Mouse (Mus musculus): ENCODE measurements around the gene Clcn6.
"Not testable (repeated sequence)": the region's sequence is repeated elsewhere in the genome, so short reads cannot be mapped to it uniquely, and the experiment has no call there.

Clcn6 gene

DNA sequence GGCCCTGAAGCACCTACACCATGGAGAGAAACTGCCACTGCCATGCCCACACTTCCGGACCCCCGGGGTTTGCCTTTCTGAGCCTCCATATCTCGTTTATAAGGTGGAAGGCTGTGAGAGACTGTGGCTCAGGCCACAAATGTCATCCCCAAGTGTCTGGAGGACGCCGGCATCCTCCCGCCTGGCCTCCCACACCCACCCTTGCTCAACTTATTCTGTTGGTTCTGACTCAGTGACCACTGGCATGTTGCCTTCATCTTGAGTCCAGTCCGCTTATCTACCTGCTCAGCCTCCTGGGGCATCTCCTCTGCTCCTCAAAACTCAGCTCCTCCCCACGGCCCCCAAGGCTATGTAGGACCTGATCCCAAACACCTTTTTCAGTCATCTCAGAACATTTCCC lies 28.7 kb upstream of the Clcn6 start:
- no peak for ATAC-seq (ENCODE audit: insufficient number of reproducible peaks, low FRiP score, low TSS enrichment)

DNA sequence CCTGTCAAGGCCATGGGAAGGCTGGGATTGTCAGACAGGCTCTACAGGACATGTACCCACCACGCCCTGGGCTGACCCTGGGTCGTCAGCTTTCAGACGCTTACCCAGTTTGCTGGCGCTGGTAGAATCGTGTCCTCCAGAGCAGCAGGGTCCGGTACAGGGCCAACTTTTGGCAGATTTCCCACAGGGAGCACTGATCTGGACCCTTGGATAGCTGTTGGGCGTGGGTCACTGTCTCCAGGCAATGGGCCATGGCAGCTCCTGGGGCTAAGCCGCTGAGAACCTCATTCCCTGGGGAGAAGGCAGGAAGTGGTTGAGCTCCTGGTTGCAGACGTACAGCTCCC lies 27.8 kb upstream of the Clcn6 start:
- ATAC-seq (ENCODE audit: insufficient number of reproducible peaks, low FRiP score, low TSS enrichment), result no peak

DNA sequence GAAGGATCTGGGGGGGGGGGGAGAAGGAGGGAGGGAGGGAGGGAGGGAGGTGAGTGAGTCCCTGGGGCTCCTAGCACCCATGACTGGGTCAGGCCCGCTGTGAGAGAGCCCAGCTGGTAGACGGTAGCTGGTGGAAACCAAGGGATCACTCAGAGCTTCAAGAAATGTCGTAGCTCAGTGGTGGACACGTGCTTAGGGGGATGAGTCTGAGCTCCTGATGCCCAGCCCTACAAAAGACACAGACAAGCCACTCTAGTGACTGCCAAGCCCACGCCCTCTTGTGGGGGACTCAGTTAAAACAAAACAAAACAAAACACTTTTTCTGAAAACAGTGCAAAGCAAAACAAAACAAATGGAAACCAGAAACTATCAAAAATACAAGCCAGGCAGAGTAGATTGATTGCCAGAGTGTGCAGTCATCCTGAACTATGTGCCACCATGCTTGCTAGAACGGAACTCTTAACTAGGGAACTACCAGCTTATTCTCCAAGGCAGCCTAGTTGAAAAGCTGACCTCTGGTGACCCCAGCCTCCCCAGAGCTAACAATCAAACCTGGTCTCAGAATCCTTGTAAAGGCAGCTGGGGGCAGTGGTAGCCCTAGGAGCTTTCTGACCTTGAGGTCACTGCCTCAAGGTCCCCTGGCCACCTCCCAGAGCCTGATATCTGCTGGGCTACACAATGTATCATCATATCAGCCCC lies 27.2 kb upstream of the Clcn6 start:
- ATAC-seq (ENCODE audit: insufficient number of reproducible peaks, low FRiP score, low TSS enrichment), result no peak

DNA sequence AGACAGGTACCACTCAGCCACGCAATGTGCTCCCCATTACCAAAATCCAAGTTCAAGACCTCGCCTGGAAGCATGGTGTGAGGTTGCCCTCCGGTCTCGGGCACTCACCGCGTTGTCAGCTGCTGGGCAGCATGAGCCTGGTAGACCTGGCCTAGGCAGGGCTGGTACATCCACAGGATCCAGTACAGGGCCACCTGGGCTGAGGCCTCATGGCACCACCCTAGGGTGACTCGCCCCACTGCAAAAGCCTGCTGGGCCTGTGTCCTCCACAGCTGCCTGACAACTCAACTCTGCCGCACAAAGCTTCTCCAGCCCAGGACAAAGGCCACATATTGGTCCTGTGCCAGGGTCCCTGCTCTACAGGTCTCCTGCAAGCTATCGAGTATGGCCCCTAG lies 22.5 kb upstream of the Clcn6 start:
- no peak for ATAC-seq (ENCODE audit: insufficient number of reproducible peaks, low FRiP score, low TSS enrichment)

DNA sequence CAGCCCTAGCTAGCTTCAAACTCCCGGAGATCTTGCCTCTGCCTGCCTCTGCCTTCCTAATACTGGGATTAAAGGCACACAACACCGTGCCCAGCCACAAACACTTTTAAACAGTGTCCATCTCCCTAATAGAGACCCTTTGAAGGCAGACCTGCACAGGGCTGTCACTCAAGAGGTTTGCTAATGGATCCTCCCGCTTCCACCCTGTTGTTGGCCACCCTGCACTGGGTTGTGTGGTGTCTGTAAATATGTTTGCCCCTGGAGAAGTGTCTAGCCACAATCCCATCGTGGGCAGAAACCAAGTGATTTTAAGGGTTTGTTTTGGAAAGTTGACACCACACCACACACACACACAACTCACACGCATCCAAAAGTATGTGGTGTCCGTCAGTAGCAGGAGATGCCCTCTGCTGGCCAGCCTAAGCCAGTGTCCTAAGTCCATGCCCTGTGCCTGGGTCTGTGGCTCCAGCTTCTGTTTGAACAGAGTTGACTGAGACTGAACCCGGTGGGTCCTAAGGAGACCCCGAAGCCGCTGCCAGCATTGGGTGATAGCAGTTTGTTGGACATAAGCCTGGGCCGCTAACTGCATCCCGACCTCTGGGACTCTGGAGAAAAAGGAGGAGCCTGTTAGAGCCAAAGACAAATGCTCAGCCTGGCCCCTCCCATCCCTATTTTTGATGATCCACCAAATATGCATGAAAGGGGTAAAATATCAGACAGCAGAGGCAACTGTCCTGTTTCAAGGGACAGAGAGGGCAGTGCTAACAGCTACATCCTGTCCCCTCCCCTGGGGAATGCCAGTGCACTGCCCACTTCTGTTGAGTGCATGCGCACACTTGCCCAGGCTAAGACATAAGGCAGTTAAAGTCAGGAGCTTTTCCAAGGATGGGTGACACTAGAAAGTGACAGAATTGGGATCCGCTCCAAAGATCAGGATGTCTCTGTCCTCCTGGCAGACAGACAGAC lies 21.8 kb upstream of the Clcn6 start:
- no peak for ATAC-seq (ENCODE audit: insufficient number of reproducible peaks, low FRiP score, low TSS enrichment)

DNA sequence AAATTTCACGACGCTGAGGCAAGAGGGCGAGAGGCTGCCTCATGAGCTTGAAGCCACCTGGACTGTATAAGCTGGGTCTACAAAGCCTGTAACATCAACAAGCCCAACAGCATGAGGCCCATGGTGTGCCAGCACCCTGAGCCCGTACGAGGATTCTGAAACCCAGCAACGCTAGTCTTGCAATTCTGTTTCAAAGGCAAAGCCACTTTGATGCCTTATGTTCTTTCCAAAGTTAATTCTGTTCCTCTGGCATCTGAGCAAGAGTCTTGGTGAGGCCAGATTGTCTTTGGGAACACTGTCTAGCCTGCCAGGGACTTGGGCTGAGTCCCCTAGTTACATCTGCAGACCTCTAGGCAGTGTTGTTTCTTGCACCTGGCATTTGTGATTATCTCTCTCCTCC lies 20.4 kb upstream of the Clcn6 start:
- ATAC-seq (ENCODE audit: insufficient number of reproducible peaks, low FRiP score, low TSS enrichment), result no peak

DNA sequence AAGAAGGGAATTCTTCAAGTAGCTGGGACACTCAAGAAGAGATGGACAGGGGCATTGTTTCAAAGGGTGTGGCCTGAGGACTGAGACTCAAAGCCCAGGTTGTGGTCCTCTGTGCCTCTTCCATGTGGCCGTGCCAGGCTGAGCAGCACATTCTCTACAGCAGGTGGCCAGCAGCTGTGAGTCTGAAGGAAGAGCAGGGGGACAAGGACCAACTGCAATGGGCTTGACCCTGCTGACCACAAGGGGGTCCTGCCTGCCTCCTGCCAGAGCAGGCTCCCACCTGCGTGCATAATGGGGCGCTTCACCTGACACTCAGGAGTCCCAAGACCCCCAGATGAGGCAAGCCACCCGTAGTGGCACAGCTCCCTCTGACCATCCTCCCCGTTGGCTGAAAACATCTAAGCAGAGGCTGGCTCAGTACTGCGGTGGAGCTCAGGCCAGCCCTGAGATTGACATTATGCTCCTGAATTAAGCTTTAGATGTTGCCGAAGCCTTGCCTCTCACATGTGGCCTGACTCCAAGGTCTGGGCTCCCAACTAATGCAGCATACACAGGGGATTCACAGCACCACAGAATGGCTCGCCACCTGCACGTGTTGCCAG lies 19.7 kb upstream of the Clcn6 start:
- no peak for ATAC-seq (ENCODE audit: insufficient number of reproducible peaks, low FRiP score, low TSS enrichment)

DNA sequence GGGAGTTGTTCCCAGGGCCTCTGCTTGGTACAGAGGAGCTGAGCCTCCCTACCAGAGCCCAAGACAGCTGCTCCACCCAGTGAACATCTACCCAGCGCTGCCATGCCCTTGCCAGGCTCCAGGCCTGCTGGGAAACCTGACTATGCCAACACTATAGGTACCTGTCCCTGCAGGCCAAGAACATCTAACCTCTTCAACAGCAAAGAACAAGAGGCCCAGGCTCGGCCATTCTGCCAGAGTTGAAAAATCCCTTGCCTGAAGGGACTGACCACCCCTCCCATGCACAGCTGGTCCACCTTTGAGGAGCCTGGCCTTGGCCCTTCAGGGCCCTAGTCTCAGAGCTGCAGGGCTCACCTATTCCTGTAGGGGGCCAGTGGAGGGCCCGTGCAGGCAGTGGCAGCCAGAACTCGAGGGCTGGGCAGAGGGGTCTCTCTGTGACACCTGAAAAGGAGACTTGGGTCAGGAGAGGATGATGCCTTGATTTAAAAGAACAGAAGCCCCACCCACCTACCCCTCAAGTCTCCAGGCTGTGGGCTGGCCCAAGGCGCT lies 19.1 kb upstream of the Clcn6 start:
- ATAC-seq (ENCODE audit: insufficient number of reproducible peaks, low FRiP score, low TSS enrichment), result no peak

DNA sequence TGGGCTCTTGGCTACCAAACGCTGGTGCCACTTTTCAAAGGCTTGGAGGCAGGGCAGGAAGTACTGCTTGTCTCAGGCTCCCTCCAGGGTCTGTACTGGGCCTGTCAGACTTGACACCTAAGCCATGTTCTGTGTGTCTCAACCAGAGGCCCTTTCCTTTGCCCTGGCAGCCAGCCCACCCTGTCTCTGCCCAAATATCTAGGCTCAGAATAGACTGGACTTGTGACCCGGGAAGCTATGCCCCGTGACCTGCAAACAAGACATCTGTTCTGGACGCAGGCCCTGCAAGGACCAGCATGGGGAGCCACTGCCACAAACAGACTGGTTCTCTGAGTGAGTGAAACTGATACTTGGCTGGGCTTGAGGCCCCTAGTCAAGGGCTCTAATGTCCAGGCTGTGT lies 18.2 kb upstream of the Clcn6 start:
- ATAC-seq (ENCODE audit: insufficient number of reproducible peaks, low FRiP score, low TSS enrichment), result no peak

DNA sequence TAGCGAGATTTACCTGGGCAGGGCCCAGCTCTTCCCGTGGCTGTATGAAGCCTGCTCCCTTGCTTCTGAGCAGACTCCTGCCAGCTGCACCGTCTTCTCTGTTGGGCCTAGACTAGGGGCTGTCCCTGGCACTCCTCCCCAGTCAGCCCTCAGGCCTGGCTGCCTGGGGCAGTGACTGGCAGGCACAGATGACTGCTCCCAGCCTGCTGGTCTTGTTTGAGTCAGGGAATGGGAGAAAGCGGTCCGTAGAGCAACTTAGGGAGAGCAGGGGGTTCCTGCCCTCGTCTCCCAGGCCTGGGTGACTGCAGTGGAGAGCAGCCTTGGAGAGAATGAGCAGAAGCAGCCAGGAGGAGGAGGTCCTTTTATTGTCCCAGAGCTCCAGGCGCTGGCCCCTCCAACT lies 17.6 kb upstream of the Clcn6 start:
- ATAC-seq (ENCODE audit: insufficient number of reproducible peaks, low FRiP score, low TSS enrichment), result no peak

DNA sequence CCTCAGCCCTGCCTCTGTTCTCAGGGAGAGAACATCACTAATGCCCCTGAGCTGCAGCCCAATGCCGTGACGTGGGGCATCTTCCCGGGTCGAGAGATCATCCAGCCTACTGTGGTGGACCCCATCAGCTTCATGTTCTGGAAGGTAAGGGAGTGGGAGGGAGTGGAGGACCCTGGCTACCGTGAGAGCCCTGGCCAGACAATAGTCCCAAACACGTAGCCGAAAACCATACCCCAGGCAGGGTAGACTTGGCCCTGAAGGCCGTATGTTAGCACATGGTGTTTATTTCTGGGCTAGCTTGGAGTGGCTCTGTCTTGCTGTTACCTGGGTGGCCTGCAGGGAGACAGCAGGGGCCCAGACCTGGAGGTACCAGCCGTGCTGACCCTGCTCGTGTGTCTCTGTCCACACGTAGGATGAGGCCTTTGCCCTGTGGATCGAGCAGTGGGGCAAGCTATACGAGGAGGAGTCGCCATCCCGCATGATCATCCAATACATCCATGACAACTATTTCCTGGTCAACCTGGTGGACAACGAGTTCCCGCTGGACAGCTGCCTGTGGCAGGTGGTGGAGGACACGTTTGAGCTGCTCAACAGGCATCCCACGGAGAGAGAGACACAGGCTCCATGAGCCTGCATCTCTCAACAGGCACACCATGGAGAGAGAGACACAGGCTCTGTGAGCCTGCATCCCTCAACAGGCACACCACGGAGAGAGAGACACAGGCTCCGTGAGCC lies 16.5 kb upstream of the Clcn6 start:
- ATAC-seq (ENCODE audit: insufficient number of reproducible peaks, low FRiP score, low TSS enrichment), result 0 out of 2 replicates have a peak, but pooled peaks have one; percentile 41

DNA sequence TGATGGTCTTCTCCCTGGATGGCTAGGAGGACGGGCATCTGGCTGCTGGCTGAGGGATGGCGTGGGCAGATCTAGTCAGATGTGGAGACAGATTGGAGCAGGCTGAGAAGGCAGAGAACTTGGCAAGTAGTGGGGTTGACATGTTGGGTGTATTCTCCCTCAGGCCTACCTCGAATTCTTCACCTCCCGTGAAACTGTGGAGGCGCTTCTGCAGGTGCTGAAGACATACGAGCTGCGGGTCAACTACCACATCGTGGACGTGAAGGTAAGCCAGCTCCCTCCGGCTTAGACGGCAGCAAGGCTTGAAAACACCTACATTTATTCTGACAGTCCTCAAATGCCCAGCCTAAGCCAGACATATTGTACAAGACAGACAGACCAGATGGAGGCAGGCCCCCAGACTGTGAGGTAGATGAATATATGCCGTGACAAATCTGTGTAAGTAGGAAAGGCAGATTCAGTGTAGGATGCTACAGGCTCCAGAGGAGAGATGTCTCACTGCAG lies 14.8 kb upstream of the Clcn6 start:
- ATAC-seq (ENCODE audit: insufficient number of reproducible peaks, low FRiP score, low TSS enrichment), result no peak

DNA sequence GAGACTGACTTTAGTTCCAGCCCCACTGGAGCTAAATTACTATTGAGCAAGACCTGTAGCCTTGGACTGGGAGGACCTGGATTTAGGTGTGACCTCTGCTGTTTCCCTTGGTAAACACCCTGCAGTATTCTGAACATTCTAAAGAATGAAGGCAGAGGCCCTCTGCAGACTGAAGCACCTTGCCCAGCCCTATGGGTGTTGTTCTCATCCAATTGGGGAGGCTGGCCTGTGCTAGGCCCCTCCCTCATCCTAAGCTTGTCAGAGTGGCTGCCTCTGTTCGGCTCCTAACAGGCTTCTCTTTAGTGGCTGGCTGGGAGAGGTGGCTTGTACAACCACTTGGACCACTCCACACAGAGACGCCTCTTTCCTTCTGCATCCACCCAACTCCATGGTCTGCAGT lies 14.4 kb upstream of the Clcn6 start:
- no peak for ATAC-seq (ENCODE audit: insufficient number of reproducible peaks, low FRiP score, low TSS enrichment)

DNA sequence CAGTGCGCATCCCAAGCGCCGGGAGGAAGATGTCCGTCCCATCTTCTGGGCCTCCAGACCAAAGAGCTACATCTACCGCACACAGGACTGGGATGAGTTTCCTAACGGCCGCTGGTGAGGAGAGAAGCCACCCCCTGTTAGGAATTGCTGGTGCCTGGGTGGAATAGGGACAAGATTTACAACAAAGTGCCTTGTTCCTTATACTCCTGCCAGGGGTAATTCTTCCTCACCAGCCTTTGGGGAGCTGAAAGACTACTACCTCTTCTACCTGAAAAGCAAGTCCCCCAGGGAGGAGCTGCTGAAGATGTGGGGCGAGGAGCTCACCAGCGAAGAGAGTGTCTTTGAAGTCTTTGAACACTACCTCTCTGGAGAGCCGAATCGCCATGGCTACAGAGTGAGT lies 13.3 kb upstream of the Clcn6 start:
- ATAC-seq (ENCODE audit: insufficient number of reproducible peaks, low FRiP score, low TSS enrichment), result no peak

DNA sequence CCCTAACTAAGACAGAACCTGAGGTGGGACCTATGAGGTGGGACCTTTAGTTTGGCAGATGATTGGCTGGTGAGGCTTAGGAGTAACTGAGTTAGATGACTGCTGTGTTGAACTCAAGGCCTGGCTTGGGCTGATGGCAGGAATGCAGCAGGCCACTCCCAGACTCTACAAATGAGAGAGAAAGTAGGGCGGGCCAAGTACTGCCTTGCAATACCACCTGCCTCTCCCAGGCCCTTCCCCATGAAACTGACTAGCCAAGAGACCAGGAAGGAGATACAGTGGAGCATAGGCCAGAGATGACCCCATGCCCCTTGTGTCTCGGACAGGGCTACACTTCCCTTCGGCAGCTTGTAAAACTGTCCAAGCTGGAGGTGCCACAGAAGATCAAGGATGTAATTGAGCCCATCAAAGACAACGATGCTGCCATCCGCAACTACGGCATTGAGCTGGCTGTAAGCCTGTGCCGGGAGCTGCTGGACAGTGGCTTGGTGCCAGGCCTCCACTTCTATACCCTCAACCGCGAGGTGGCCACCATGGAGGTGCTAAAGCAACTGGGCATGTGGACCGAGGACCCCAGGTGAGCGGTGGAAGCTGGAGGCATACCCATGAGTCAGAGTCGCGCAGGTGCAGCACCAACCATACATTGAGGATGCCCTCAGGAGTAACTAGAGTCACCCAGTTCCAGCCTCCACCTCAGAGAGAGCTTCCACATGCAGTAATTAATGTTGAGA lies 12.6 kb upstream of the Clcn6 start:
- ATAC-seq (ENCODE audit: insufficient number of reproducible peaks, low FRiP score, low TSS enrichment), result no peak

DNA sequence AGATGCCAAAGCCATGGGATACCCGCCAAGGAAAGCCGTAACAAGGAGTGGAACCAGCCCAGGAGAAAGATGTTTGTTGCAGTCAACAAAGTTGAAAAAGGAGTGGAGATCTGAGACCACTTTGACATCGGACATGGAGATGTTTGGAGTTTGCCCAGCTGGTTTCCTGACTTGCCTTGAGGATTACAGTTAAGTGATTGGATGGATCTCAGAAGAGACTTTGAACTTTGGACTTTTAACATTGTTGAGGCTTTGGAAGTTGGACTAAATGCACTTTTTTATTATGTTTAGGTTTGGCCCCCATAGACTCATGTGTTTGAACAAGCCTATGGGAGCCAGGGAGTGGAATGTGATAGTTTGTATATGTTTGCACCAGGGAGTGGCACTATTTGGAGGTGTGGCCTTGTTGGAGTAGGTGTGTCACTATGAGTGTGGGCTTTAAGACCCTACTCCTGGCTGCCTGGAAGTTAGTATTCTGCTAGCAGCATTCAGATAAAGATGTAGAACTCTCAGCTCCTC lies 11.8 kb upstream of the Clcn6 start:
- not testable (repeated sequence) for ATAC-seq (ENCODE audit: insufficient number of reproducible peaks, low FRiP score, low TSS enrichment)

DNA sequence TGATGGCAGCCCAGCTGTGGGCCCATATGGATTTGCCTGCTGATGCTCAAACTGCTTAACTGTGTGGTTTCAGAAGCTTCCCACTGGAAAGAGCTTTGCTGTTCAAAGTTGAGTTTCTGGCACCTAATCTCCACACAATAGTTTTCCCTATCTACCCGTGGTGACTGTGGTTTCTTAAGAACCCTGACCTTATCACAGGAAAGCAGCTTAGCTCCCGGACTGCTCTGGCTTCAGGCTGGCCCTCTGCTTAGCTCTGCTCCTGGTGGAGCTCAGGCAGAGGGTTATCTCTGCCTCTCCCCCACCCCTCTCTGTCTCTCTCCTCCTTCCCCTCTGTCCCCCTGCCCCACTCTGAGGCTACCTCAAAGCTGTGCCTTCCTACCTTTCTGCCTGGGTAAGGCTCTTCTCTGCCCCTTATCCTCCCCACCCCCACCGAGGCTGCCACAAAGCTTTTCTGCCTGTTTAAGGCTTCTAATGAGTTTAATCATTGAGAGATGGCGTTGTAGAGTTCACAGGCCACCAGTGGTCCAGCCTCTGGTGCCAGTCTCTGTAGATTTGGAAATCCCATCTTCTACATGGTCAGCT lies 7.9 kb upstream of the Clcn6 start:
- no peak for ATAC-seq (ENCODE audit: insufficient number of reproducible peaks, low FRiP score, low TSS enrichment)

DNA sequence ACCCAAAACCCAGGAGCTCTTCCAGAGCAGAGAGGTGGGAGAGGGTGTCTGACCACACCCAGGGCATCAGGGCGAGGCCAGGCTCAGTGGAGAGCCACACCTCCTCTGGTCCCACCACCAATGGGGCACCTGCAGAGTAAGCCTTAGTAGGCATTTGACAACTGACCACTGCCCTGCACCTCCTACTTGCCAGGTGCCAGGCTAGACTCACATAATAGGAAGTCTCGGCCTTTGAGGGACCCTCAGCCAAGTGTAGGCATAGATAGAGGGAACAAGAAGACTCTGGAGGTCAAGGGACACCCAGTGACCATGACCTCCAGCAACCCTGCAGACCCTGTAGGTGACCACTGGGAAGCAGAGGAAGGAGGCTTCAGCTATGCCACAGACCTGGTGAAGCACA lies 5.5 kb upstream of the Clcn6 start:
- no peak for ATAC-seq (ENCODE audit: insufficient number of reproducible peaks, low FRiP score, low TSS enrichment)

DNA sequence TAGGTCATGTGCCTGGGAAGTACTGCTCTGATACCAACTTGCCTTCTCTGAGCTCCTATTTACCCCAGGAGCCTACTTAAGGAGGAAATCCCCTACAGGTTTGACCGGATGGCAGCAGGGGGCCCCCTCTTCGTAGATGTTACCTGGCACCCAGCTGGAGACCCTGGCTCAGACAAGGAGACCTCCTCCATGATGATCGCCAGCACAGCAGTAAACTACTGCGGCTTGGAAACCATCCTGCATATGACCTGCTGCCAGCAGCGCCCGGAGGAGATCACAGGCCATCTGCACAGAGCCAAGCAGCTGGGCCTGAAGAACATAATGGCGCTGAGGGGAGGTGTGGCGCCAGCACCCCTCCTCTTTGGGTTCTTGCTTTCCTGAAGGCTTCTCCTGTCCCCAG lies 4.7 kb upstream of the Clcn6 start:
- ATAC-seq (ENCODE audit: insufficient number of reproducible peaks, low FRiP score, low TSS enrichment), result not testable (repeated sequence)
